In the genomic region with DNA sequence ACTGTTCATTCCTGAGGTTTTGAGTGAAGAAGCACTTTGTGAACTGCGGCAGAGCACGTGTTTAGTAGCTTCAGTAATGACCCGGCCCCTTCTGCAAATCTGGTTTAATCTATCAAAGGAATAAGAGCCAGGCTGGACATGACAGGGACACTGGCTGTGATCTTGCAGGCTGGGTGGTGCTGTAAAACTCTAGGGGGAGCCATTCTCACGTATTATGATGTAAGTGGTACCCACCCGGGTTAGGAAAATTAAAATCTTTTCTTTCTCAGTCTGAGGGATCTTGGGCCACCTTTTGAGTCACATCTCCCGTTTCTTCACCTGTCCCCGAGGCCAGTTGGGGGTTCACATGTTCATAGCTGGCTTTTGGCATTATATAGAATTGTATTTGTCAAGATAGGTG, we compare ENCODE assay signal across 10 mouse cellular contexts.
DNase-seq lines count a peak whose midpoint lies in the region; ATAC-seq and TF ChIP-seq lines count a peak whose summit lies in the region.
"Had no signal": no experiment of that assay in that cellular context is flagged by ENCODE, and none has a peak within 500 bp of the region (broad histone marks: within the 10 kb centered on the region; RNA-seq: fewer than 3 reads in every experiment).

No protein-coding gene starts in this region.

- H3K9me3 ChIP-seq in liver, postnatal 0 days (ENCODE audit: low read length), result no peaks in the 10 kb centered on the region
- no peaks in the 10 kb centered on the region for H3K9me3 ChIP-seq in neural tube, embryonic 12.5 days
- H3K9me3 ChIP-seq: embryonic facial prominence, embryonic 12.5 days had no signal

- WGBS in liver, postnatal 0 days (ENCODE audit: insufficient replicate concordance), result 37% methylated on average over 7 of the region's 7 CpGs
- WGBS in neural tube, embryonic 12.5 days, result 38% methylated on average over 7 of the region's 7 CpGs

- H3K36me3 ChIP-seq in liver, postnatal 0 days (replicated peaks; ENCODE audit: insufficient read depth, low read length), result no peaks in the 10 kb centered on the region
- no peaks in the 10 kb centered on the region for H3K36me3 ChIP-seq in neural tube, embryonic 12.5 days
- H3K36me3 ChIP-seq: embryonic facial prominence, embryonic 12.5 days had no signal

- no peaks in the 10 kb centered on the region for H3K4me1 ChIP-seq in liver, postnatal 0 days (ENCODE audit: insufficient read depth)
- peaks cover 11% of the 10 kb centered on the region for H3K4me1 ChIP-seq in neural tube, embryonic 12.5 days
- H3K4me1 ChIP-seq: megakaryocyte, embryonic 14.5 days had no signal

- H3K4me3 ChIP-seq in liver, postnatal 0 days (ENCODE audit: low read depth, low read length), result no peak overlapping the region
- no peak overlapping the region for H3K4me3 ChIP-seq in neural tube, embryonic 12.5 days
- H3K4me3 ChIP-seq: embryonic facial prominence, embryonic 12.5 days; megakaryocyte, embryonic 14.5 days had no signal

- DNase-seq in heart, adult 11 months, result peak; percentile 42
- no peak for DNase-seq in heart, adult 8-10 months (ENCODE audit: low spot score)
- DNase-seq in liver, postnatal 0 days, result no peak
- no peak for DNase-seq in liver
- peak; percentile 73 for DNase-seq in embryo, embryonic 11 days
- no peak for DNase-seq in adrenal gland, postnatal 14 days

- TF ChIP-seq CTCF in liver, postnatal 0 days (IDR thresholded peaks at IDR 0.05; ENCODE audit: low read depth), result peak; percentile 31

- no peak overlapping the region for H3K27ac ChIP-seq in liver, postnatal 0 days (ENCODE audit: low read depth)
- H3K27ac ChIP-seq in neural tube, embryonic 12.5 days, result no peak overlapping the region
- H3K27ac ChIP-seq: embryonic facial prominence, embryonic 12.5 days had no signal

- no peak overlapping the region for H3K9ac ChIP-seq in liver, postnatal 0 days (replicated peaks)
- H3K9ac ChIP-seq in neural tube, embryonic 12.5 days, result no peak overlapping the region
- H3K9ac ChIP-seq: embryonic facial prominence, embryonic 12.5 days had no signal

- no peak for TF ChIP-seq EP300 in liver, postnatal 0 days (IDR thresholded peaks at IDR 0.05; ENCODE audit: low read depth)

- H3K27me3 ChIP-seq in liver, postnatal 0 days (ENCODE audit: insufficient read depth, low read length), result no peaks in the 10 kb centered on the region
- H3K27me3 ChIP-seq in neural tube, embryonic 12.5 days (replicated peaks), result no peaks in the 10 kb centered on the region
- H3K27me3 ChIP-seq: megakaryocyte, embryonic 14.5 days had no signal

- no peak overlapping the region for H3K4me2 ChIP-seq in liver, postnatal 0 days (ENCODE audit: low read depth, low read length)
- H3K4me2 ChIP-seq in neural tube, embryonic 12.5 days (replicated peaks), result no peak overlapping the region
- H3K4me2 ChIP-seq: embryonic facial prominence, embryonic 12.5 days had no signal

- ATAC-seq in liver, postnatal 0 days, result no peak
- ATAC-seq in neural tube, embryonic 12.5 days (ENCODE audit: low FRiP score, low read depth), result peak; percentile 29; the same call in 1 of the 2 replicates
- no peak for ATAC-seq in megakaryocyte, adult 5-6 weeks (ENCODE audit: poor library complexity, severe bottlenecking)

Comparison
In these comparisons a context has a peak if more than half of its experiments do, and no peak if none do; other contexts are left out.
1. DNase-seq: peak in heart, adult 11 months (single experiment) and embryo, embryonic 11 days (single experiment); none in heart, adult 8-10 months (single experiment), liver, postnatal 0 days (single experiment), liver (single experiment) and adrenal gland, postnatal 14 days (single experiment).